Mouse (Mus musculus): ENCODE measurements around the gene Slc7a6.

DNA sequence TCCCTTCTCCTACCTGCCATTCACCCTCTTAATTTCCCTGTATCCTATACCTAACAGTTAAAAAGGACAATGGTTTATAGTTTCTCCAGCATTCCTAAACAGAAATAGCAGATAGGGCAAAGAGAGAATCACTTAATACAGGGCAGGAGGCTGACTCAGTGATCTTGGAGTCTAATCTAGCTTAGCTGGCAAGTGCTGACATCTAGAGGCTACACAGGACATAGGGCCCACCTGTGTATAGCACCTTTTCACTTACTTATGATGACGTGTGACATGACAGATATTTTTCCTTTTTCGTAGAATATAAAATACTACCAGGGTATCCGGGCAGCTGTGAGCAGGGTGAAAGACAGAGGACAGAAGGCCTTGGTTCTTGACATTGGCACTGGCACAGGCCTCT lies 51.0 kb downstream of the Slc7a6 start:
- TF ChIP-seq CTCF (IDR thresholded peaks at IDR 0.05; ENCODE audit: low read depth) (0 out of 2 replicates have a peak, but pooled peaks have one; percentile 17), EP300 (IDR thresholded peaks at IDR 0.05; ENCODE audit: low read depth) (no peak)

All from liver, embryonic 14.5 days (tissue).